Mouse (Mus musculus) heart, embryonic 15.5 days (tissue): ENCODE measurements at regions not wholly inside any gene's neighbourhood (a gene's known extent, or its start where the extent isn't known, plus 50 kb on each side); places are given as distances from the start of the nearest gene placed in this dataset.

Experiments
- ATAC-seq: fragments of 200-750 bp; cut with Nextera tagmentation; replicated peaks from 2 replicates; pipeline ENCODE4 v1.8.0; 2017; ENCODE audit warnings: low read depth, moderate TSS enrichment; ENCODE audit not compliant: insufficient number of reproducible peaks, insufficient read depth, low FRiP score
- H3K27ac ChIP-seq: fragments of 300-500 bp; sonication (generic); 2 replicates; pipeline ENCODE4 v1.5.1; 2015; ENCODE audit warnings: mild to moderate bottlenecking, inconsistent platforms
- H3K27me3 ChIP-seq: fragments of 300-500 bp; sonication (generic); 2 replicates; pipeline ENCODE4 v1.6.1; 2015; ENCODE audit warnings: inconsistent platforms
- H3K36me3 ChIP-seq: fragments of 300-500 bp; sonication (generic); 2 replicates; pipeline ENCODE4 v1.6.1; 2015; ENCODE audit warnings: mild to moderate bottlenecking, inconsistent platforms
- H3K4me1 ChIP-seq: fragments of 300-500 bp; sonication (generic); replicated peaks from 2 replicates; pipeline ENCODE4 v1.6.1; 2015; ENCODE audit warnings: inconsistent platforms
- H3K4me2 ChIP-seq: fragments of 300-500 bp; sonication (generic); 2 replicates; pipeline ENCODE4 v1.6.1; 2015; ENCODE audit warnings: inconsistent platforms, mild to moderate bottlenecking, moderate library complexity
- H3K4me3 ChIP-seq: fragments of 300-500 bp; sonication (generic); 2 replicates; pipeline ENCODE4 v1.5.1; 2015; ENCODE audit warnings: mild to moderate bottlenecking, inconsistent platforms
- H3K9ac ChIP-seq: fragments of 300-500 bp; sonication (generic); 2 replicates; pipeline ENCODE4 v1.6.1; 2015; ENCODE audit warnings: mild to moderate bottlenecking, inconsistent platforms
- H3K9me3 ChIP-seq: fragments of 300-500 bp; sonication (generic); replicated peaks from 2 replicates; pipeline ENCODE4 v1.6.1; 2016; ENCODE audit warnings: inconsistent platforms
- WGBS: fragments of 180-500 bp; shearing (Covaris S2); methylation state at CpG from one replicate; pipeline ENCODE4 v1.1.7; 2015; ENCODE audit warnings: mixed read lengths; 5-methylcytosine and 5-hydroxymethylcytosine counted together

GRCm38 (mm10) chr2:46340694-46341093 lies 1223.5 kb upstream of the Zeb2 start:
- Histone ChIP-seq H3K36me3 (no peaks in the 10 kb centered on the region), H3K27ac (no peak overlapping the region), H3K4me1 (no peaks in the 10 kb centered on the region), H3K4me2 (no peak overlapping the region), H3K4me3 (no peak overlapping the region), H3K9ac (no peak overlapping the region), H3K27me3 (no peaks in the 10 kb centered on the region), H3K9me3 (no peaks in the 10 kb centered on the region)
- WGBS = 59% methylated on average over 4 of the region's 4 CpGs
- no peak for ATAC-seq

GRCm38 (mm10) chr2:46316666-46317065 lies 1199.5 kb upstream of the Zeb2 start:
- no peak for ATAC-seq
- Histone ChIP-seq H3K27ac (no peak overlapping the region), H3K4me3 (no peak overlapping the region), H3K9me3 (no peaks in the 10 kb centered on the region), H3K36me3 (no peaks in the 10 kb centered on the region), H3K27me3 (no peaks in the 10 kb centered on the region), H3K9ac (no peak overlapping the region), H3K4me1 (no peaks in the 10 kb centered on the region), H3K4me2 (no peak overlapping the region)
- WGBS = 74% methylated on average over 2 of the region's 2 CpGs

GRCm38 (mm10) chr2:46315243-46315642 lies 1198.0 kb upstream of the Zeb2 start:
- H3K4me1 ChIP-seq = no peaks in the 10 kb centered on the region
- no peak for ATAC-seq
- H3K27me3 ChIP-seq = no peaks in the 10 kb centered on the region
- WGBS = 77% methylated on average over 3 of the region's 3 CpGs
- no peak overlapping the region for H3K4me2 ChIP-seq
- H3K9ac ChIP-seq = no peak overlapping the region
- no peaks in the 10 kb centered on the region for H3K9me3 ChIP-seq
- no peaks in the 10 kb centered on the region for H3K36me3 ChIP-seq
- no peak overlapping the region for H3K27ac ChIP-seq
- H3K4me3 ChIP-seq = no peak overlapping the region

GRCm38 (mm10) chr2:46307582-46308153 lies 1190.5 kb upstream of the Zeb2 start:
- 91% methylated on average over 2 of the region's 2 CpGs for WGBS
- no peak overlapping the region for H3K9ac ChIP-seq
- H3K36me3 ChIP-seq = no peaks in the 10 kb centered on the region
- no peaks in the 10 kb centered on the region for H3K27me3 ChIP-seq
- no peak overlapping the region for H3K4me2 ChIP-seq
- H3K27ac ChIP-seq = no peak overlapping the region
- no peak overlapping the region for H3K4me3 ChIP-seq
- H3K9me3 ChIP-seq = no peaks in the 10 kb centered on the region
- no peaks in the 10 kb centered on the region for H3K4me1 ChIP-seq
- ATAC-seq = no peak

- Histone ChIP-seq H3K36me3 (no peaks in the 10 kb centered on the region), H3K9me3 (no peaks in the 10 kb centered on the region), H3K27ac (no peak overlapping the region), H3K4me2 (no peak overlapping the region), H3K27me3 (no peaks in the 10 kb centered on the region), H3K4me1 (no peaks in the 10 kb centered on the region), H3K9ac (no peak overlapping the region), H3K4me3 (no peak overlapping the region)
- ATAC-seq = no peak
- WGBS = 54% methylated on average over 1 of the region's 1 CpGs
These were observed 1185.4 kb upstream of the Zeb2 start for GRCm38 (mm10) chr2:46302627-46303026.

- Histone ChIP-seq H3K4me3 (no peak overlapping the region), H3K9me3 (no peaks in the 10 kb centered on the region), H3K4me2 (no peak overlapping the region), H3K36me3 (no peaks in the 10 kb centered on the region), H3K4me1 (no peaks in the 10 kb centered on the region), H3K27ac (no peak overlapping the region), H3K9ac (no peak overlapping the region), H3K27me3 (no peaks in the 10 kb centered on the region)
- ATAC-seq = no peak
- WGBS = 66% methylated on average over 2 of the region's 2 CpGs
These were observed 1180.2 kb upstream of the Zeb2 start for GRCm38 (mm10) chr2:46297274-46297843.

- Histone ChIP-seq H3K36me3 (no peaks in the 10 kb centered on the region), H3K4me2 (no peak overlapping the region), H3K27me3 (no peaks in the 10 kb centered on the region), H3K27ac (no peak overlapping the region), H3K9ac (no peak overlapping the region), H3K4me1 (no peaks in the 10 kb centered on the region), H3K4me3 (no peak overlapping the region), H3K9me3 (no peaks in the 10 kb centered on the region)
- WGBS = 83% methylated on average over 5 of the region's 5 CpGs
- no peak for ATAC-seq
These were observed 1166.9 kb upstream of the Zeb2 start for GRCm38 (mm10) chr2:46283929-46284598.

- H3K9ac ChIP-seq = no peak overlapping the region
- no peak overlapping the region for H3K27ac ChIP-seq
- H3K4me2 ChIP-seq = no peak overlapping the region
- ATAC-seq = no peak
- H3K4me1 ChIP-seq = no peaks in the 10 kb centered on the region
- WGBS = 63% methylated on average over 2 of the region's 2 CpGs
- no peaks in the 10 kb centered on the region for H3K27me3 ChIP-seq
- H3K4me3 ChIP-seq = no peak overlapping the region
- H3K36me3 ChIP-seq = no peaks in the 10 kb centered on the region
- H3K9me3 ChIP-seq = no peaks in the 10 kb centered on the region
These were observed 1163.6 kb upstream of the Zeb2 start for GRCm38 (mm10) chr2:46280822-46281221.

- WGBS = 81% methylated on average over 1 of the region's 1 CpGs
- no peaks in the 10 kb centered on the region for H3K27me3 ChIP-seq
These were observed 1144.4 kb upstream of the Zeb2 start for GRCm38 (mm10) chr2:46261618-46262017.

GRCm38 (mm10) chr2:46251562-46251961 lies 1134.4 kb upstream of the Zeb2 start:
- no peak for ATAC-seq
- Histone ChIP-seq H3K4me2 (no peak overlapping the region), H3K4me3 (no peak overlapping the region), H3K27ac (no peak overlapping the region), H3K4me1 (no peaks in the 10 kb centered on the region), H3K27me3 (no peaks in the 10 kb centered on the region), H3K36me3 (no peaks in the 10 kb centered on the region), H3K9ac (no peak overlapping the region), H3K9me3 (no peaks in the 10 kb centered on the region)
- WGBS = 78% methylated on average over 7 of the region's 7 CpGs

More at GRCm38 (mm10) chr2:46261618-46262017, 1144.4 kb upstream of the Zeb2 start:
- Histone ChIP-seq H3K36me3 (no peaks in the 10 kb centered on the region), H3K9me3 (no peaks in the 10 kb centered on the region), H3K4me1 (no peaks in the 10 kb centered on the region), H3K9ac (no peak overlapping the region), H3K4me3 (no peak overlapping the region), H3K27ac (no peak overlapping the region), H3K4me2 (no peak overlapping the region)
- ATAC-seq = no peak

GRCm38 (mm10) chr2:46245717-46246116 lies 1128.5 kb upstream of the Zeb2 start:
- Histone ChIP-seq H3K9me3 (no peaks in the 10 kb centered on the region), H3K4me3 (no peak overlapping the region), H3K27me3 (no peaks in the 10 kb centered on the region), H3K9ac (no peak overlapping the region), H3K27ac (no peak overlapping the region), H3K4me1 (no peaks in the 10 kb centered on the region), H3K4me2 (no peak overlapping the region), H3K36me3 (no peaks in the 10 kb centered on the region)
- no peak for ATAC-seq
- WGBS = 62% methylated on average over 3 of the region's 3 CpGs

GRCm38 (mm10) chr2:46244697-46245096 lies 1127.5 kb upstream of the Zeb2 start:
- no peak overlapping the region for H3K4me3 ChIP-seq
- no peaks in the 10 kb centered on the region for H3K9me3 ChIP-seq
- WGBS = 81% methylated on average over 3 of the region's 3 CpGs
- no peak overlapping the region for H3K27ac ChIP-seq
- H3K4me1 ChIP-seq = no peaks in the 10 kb centered on the region
- H3K9ac ChIP-seq = no peak overlapping the region
- no peaks in the 10 kb centered on the region for H3K36me3 ChIP-seq
- H3K4me2 ChIP-seq = no peak overlapping the region
- no peak for ATAC-seq
- H3K27me3 ChIP-seq = no peaks in the 10 kb centered on the region
